Mouse (Mus musculus) adrenal gland, postnatal 10 days (tissue): ENCODE measurements at regions not wholly inside any gene's neighbourhood (a gene's known extent, or its start where the extent isn't known, plus 50 kb on each side); places are given as distances from the start of the nearest gene placed in this dataset.

Experiments
- DNase-seq: peaks from one replicate; pipeline ENCODE4 v3.0.0; 2021; ENCODE audit warnings: mixed read lengths

GRCm38 (mm10) chr10:96863230-96863629 is 246.4 kb downstream of the Btg1 start:
- peak; percentile 38 for DNase-seq

- no peak for DNase-seq
Measured at GRCm38 (mm10) chr10:96866468-96866867, 249.7 kb downstream of the Btg1 start.

- no peak for DNase-seq
Measured at GRCm38 (mm10) chr10:96871559-96872160, 254.9 kb downstream of the Btg1 start.

- no peak for DNase-seq
Measured at GRCm38 (mm10) chr10:96874646-96875045, 257.8 kb downstream of the Btg1 start.

- DNase-seq: no peak
Measured at GRCm38 (mm10) chr10:96875676-96876075, 258.9 kb downstream of the Btg1 start.

- DNase-seq: no peak
Measured at GRCm38 (mm10) chr10:96879425-96879824, 262.6 kb downstream of the Btg1 start.

GRCm38 (mm10) chr10:96880771-96881170 is 264.0 kb downstream of the Btg1 start:
- no peak for DNase-seq

- no peak for DNase-seq
Measured at GRCm38 (mm10) chr10:96881212-96881611, 264.4 kb downstream of the Btg1 start.

GRCm38 (mm10) chr10:96881660-96882059 is 264.9 kb downstream of the Btg1 start:
- DNase-seq: no peak

GRCm38 (mm10) chr10:96901150-96901549 is 284.3 kb downstream of the Btg1 start:
- no peak for DNase-seq

- no peak for DNase-seq
Measured at GRCm38 (mm10) chr10:96905098-96905809, 288.4 kb downstream of the Btg1 start.

GRCm38 (mm10) chr10:96909661-96910315 is 293.0 kb downstream of the Btg1 start:
- DNase-seq: no peak

GRCm38 (mm10) chr10:96921181-96921580 is 304.4 kb downstream of the Btg1 start:
- no peak for DNase-seq

- DNase-seq: no peak
Measured at GRCm38 (mm10) chr10:96924266-96924672, 307.5 kb downstream of the Btg1 start.

- DNase-seq: no peak
Measured at GRCm38 (mm10) chr10:96924722-96925121, 307.9 kb downstream of the Btg1 start.

- DNase-seq: peak; percentile 22
Measured at GRCm38 (mm10) chr10:96925771-96926170, 309.0 kb downstream of the Btg1 start.

- peak; percentile 72 for DNase-seq
Measured at GRCm38 (mm10) chr10:96934661-96935060, 317.9 kb downstream of the Btg1 start.

- no peak for DNase-seq
Measured at GRCm38 (mm10) chr10:96940887-96941518, 324.2 kb downstream of the Btg1 start.

- DNase-seq: no peak
Measured at GRCm38 (mm10) chr10:96944229-96944628, 327.4 kb downstream of the Btg1 start.

GRCm38 (mm10) chr10:96947971-96948370 is 331.2 kb downstream of the Btg1 start:
- DNase-seq: no peak

GRCm38 (mm10) chr10:96948871-96949270 is 332.1 kb downstream of the Btg1 start:
- no peak for DNase-seq

- no peak for DNase-seq
Measured at GRCm38 (mm10) chr10:96955036-96955775, 338.4 kb downstream of the Btg1 start.
